Mouse (Mus musculus) testis, postnatal 14 days (tissue): Measurements from ENCODE around the gene Ralgapa2.

Experiments
- DNase-seq: peaks from one replicate; pipeline ENCODE4 v3.0.0; 2021; ENCODE audit warnings: low spot score

Gene Ralgapa2

GRCm38 (mm10) chr2:146257037-146257436, 255.1 kb downstream of the Ralgapa2 start:
- DNase-seq: no peak

- no peak for DNase-seq
These were observed 255.7 kb downstream of the Ralgapa2 start for GRCm38 (mm10) chr2:146256321-146256875.

GRCm38 (mm10) chr2:146255636-146256035, 256.5 kb downstream of the Ralgapa2 start:
- no peak for DNase-seq

GRCm38 (mm10) chr2:146254387-146254786, 257.8 kb downstream of the Ralgapa2 start:
- no peak for DNase-seq

GRCm38 (mm10) chr2:146250236-146250904, 261.8 kb downstream of the Ralgapa2 start:
- DNase-seq: no peak

GRCm38 (mm10) chr2:146249033-146249432, 263.1 kb downstream of the Ralgapa2 start:
- DNase-seq: no peak

- no peak for DNase-seq
These were observed 264.6 kb downstream of the Ralgapa2 start for GRCm38 (mm10) chr2:146247576-146247975.

GRCm38 (mm10) chr2:146246409-146247075, 265.6 kb downstream of the Ralgapa2 start:
- DNase-seq: no peak

- no peak for DNase-seq
These were observed 266.7 kb downstream of the Ralgapa2 start for GRCm38 (mm10) chr2:146245401-146245800.

- no peak for DNase-seq
These were observed 268.1 kb downstream of the Ralgapa2 start for GRCm38 (mm10) chr2:146244049-146244448.

GRCm38 (mm10) chr2:146239196-146239747, 272.9 kb downstream of the Ralgapa2 start:
- DNase-seq: no peak

GRCm38 (mm10) chr2:146231485-146231884, 280.7 kb downstream of the Ralgapa2 start:
- DNase-seq: no peak

- no peak for DNase-seq
These were observed 283.7 kb downstream of the Ralgapa2 start for GRCm38 (mm10) chr2:146228435-146228834.

GRCm38 (mm10) chr2:146227646-146228045, 284.5 kb downstream of the Ralgapa2 start:
- no peak for DNase-seq

GRCm38 (mm10) chr2:146226484-146226883, 285.7 kb downstream of the Ralgapa2 start:
- DNase-seq: peak; percentile 46

GRCm38 (mm10) chr2:146225818-146226217, 286.3 kb downstream of the Ralgapa2 start:
- no peak for DNase-seq

GRCm38 (mm10) chr2:146224141-146224540, 288.0 kb downstream of the Ralgapa2 start:
- no peak for DNase-seq

GRCm38 (mm10) chr2:146223176-146223905, 288.8 kb downstream of the Ralgapa2 start:
- no peak for DNase-seq

GRCm38 (mm10) chr2:146222279-146223175, 289.6 kb downstream of the Ralgapa2 start:
- peak; percentile 10 for DNase-seq

- DNase-seq: peak; percentile 9
These were observed 290.2 kb downstream of the Ralgapa2 start for GRCm38 (mm10) chr2:146221929-146222278.
